Mouse (Mus musculus) left cerebral cortex, adult 11 months (tissue): ENCODE measurements around the gene Ifi35.
"Not testable (repeated sequence)": the region's sequence is repeated elsewhere in the genome, so short reads cannot be mapped to it uniquely, and the experiment has no call there.

ENCODE experiments used
- DNase-seq: peaks from one replicate; pipeline ENCODE4 v3.0.0; 2022; ENCODE audit warnings: low spot score

Ifi35 gene

GRCm38 (mm10) chr11:101448274-101448746 lies at the start of gene Ifi35:
Gene Ifi35, plus strand, starts transcription at chr11:101448407.
- DNase-seq: no peak

GRCm38 (mm10) chr11:101415306-101415705 lies 32.9 kb upstream of the Ifi35 start:
- no peak for DNase-seq

- no peak for DNase-seq
Measured at GRCm38 (mm10) chr11:101416433-101417100, 31.6 kb upstream of the Ifi35 start.

- DNase-seq: peak; percentile 68
Measured at GRCm38 (mm10) chr11:101417101-101417855, 30.9 kb upstream of the Ifi35 start, which contains the start of gene Aarsd1. Gene Aarsd1, minus strand, starts transcription at chr11:101417615.

GRCm38 (mm10) chr11:101418991-101419390 lies 29.2 kb upstream of the Ifi35 start:
- DNase-seq: peak; percentile 44

GRCm38 (mm10) chr11:101419610-101420009 lies 28.6 kb upstream of the Ifi35 start:
- DNase-seq: no peak

- no peak for DNase-seq
Measured at GRCm38 (mm10) chr11:101420148-101420547, 28.1 kb upstream of the Ifi35 start.

GRCm38 (mm10) chr11:101424105-101424851 lies 23.9 kb upstream of the Ifi35 start, which contains the start of gene Gm27029:
Gene Gm27029, minus strand, starts transcription at chr11:101424796.
- no peak for DNase-seq

GRCm38 (mm10) chr11:101424925-101425813 lies 23.0 kb upstream of the Ifi35 start, which contains the start of the genes Rundc1 and Ptges3l:
Gene Rundc1, plus strand, starts transcription at chr11:101425085.
Gene Ptges3l, minus strand, starts transcription at chr11:101425333.
- DNase-seq: peak; percentile 94

GRCm38 (mm10) chr11:101426165-101426564 lies 22.0 kb upstream of the Ifi35 start:
- DNase-seq: no peak

- DNase-seq: no peak
Measured at GRCm38 (mm10) chr11:101431327-101431726, 16.9 kb upstream of the Ifi35 start.

- no peak for DNase-seq
Measured at GRCm38 (mm10) chr11:101433396-101433795, 14.8 kb upstream of the Ifi35 start.

GRCm38 (mm10) chr11:101435831-101436230 lies 12.4 kb upstream of the Ifi35 start:
- DNase-seq: no peak

- DNase-seq: no peak
Measured at GRCm38 (mm10) chr11:101436916-101437315, 11.3 kb upstream of the Ifi35 start.

- not testable (repeated sequence) for DNase-seq
Measured at GRCm38 (mm10) chr11:101438006-101438405, 10.2 kb upstream of the Ifi35 start.

- DNase-seq: not testable (repeated sequence)
Measured at GRCm38 (mm10) chr11:101441450-101442126, 6.6 kb upstream of the Ifi35 start.

GRCm38 (mm10) chr11:101442127-101442693 lies 6.0 kb upstream of the Ifi35 start, which contains the start of gene Rpl27:
Gene Rpl27, plus strand, starts transcription at chr11:101442298.
- peak; percentile 96 for DNase-seq

- DNase-seq: no peak
Measured at GRCm38 (mm10) chr11:101442760-101443159, 5.4 kb upstream of the Ifi35 start.

GRCm38 (mm10) chr11:101446319-101446718 lies 1.9 kb upstream of the Ifi35 start:
- no peak for DNase-seq

GRCm38 (mm10) chr11:101446860-101447259 lies 1.3 kb upstream of the Ifi35 start:
- DNase-seq: not testable (repeated sequence)
